Mouse (Mus musculus) macrophage (primary cell): ENCODE measurements around the gene Slc9a8. TPM values are rescaled to one million over a fixed set of nuclear protein-coding genes. Genes with fewer than 3 reads are reported as not detected.

Source experiments
- H3K27ac ChIP-seq: fragments of 350-480 bp; formaldehyde crosslinking; 2 replicates; pipeline ENCODE4 v1.9.0; 2021
- H3K36me3 ChIP-seq: fragments of 350-480 bp; formaldehyde crosslinking; 2 replicates; pipeline ENCODE4 v1.9.0; 2021; ENCODE audit errors: inconsistent target
- H3K4me3 ChIP-seq: fragments of 350-480 bp; formaldehyde crosslinking; 2 replicates; pipeline ENCODE4 v1.9.0; 2021; ENCODE audit errors: inconsistent target
- H3K79me2 ChIP-seq: fragments of 350-480 bp; formaldehyde crosslinking; 2 replicates; pipeline ENCODE4 v1.9.0; 2021; ENCODE audit errors: inconsistent target
- WGBS: methylation state at CpG from one replicate; pipeline ENCODE4 v1.1.7; 2026; ENCODE audit warnings: inconsistent platforms; ENCODE audit not compliant: missing documents; 5-methylcytosine and 5-hydroxymethylcytosine counted together
- polyA plus RNA-seq: library from polyadenylated mRNA; stranded (reverse); fragments of 250-400 nt; gene quantifications from 3 replicates; pipeline ENCODE4 v1.2.4, GENCODE M21; 2018; ENCODE audit warnings: inconsistent platforms
- total RNA-seq, 78 experiments: library from RNA; depleted of rRNA; stranded (reverse); fragments of 250-400 nt; gene quantifications; 1 replicate in 9 of 78; 2 replicates in 24 of 78; 3 replicates in 43 of 78; 4 replicates in 2 of 78; pipeline ENCODE4 v1.2.4; 2018; ENCODE audit warnings: inconsistent platforms in 56 of 78

Slc9a8 gene
- total RNA-seq (2018; cell fraction: chromatin; rRNA removed) = 100 to 1,000 TPM; 151 to 296 (median 212) TPM
- total RNA-seq (2018; cell fraction: cytosol; rRNA removed) = 10 to 100 TPM; 11.3 to 25.3 (median 16.9) TPM
- total RNA-seq (2018; cell fraction: nucleus; rRNA removed) = 100 to 1,000 TPM in 23 of 26 experiments, 10 to 100 TPM in 3; 82.7 to 162 (median 126) TPM
- 16.4 to 30.0 TPM (median 19.1 TPM) in 3 replicates for polyA plus RNA-seq

DNA sequence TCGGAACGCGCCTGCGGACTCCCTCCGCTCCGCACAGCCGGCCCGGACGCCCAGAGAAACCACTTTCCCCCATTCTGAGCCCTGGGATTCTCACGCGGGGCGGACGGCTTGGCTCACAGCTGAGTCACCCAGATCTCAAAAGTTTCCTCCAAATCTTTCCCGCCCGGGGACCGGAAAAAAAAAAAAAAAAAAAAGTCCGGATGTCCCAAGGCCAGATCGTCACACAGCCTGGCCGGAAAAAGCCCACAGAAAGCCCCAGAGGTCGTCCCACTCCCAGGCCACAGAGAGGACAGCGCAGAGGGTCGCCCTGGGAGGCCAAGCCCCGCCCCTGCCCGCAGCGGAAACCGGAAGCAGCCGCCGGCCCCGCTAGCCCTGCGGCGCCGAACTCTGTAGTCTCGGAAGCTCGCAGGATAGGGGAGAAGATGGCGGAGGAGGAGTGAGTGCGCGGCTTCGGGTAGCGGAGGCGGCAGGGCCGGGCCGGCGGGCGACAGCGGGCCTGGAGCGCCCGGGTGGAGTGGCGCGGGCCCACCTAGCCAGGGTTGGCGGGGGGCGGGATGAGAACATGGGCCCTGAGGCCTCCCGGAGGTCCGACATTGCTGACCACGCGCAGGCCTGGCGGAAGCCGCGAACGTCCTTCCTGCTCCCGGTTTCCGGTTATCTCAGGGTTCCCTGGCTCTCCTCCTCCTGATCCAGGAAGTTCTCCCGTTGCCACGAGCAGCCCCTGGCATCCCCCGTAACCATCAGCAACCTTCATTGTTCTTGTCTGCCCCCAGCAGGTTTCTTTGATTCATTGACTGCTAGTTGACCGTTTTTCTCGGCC, at the start of gene Slc9a8:
TSS of gene Slc9a8 (plus strand) at position 383 of the 820 bp plus-strand sequence.
- peaks cover 26% of the 10 kb centered on the region for H3K36me3 ChIP-seq
- H3K27ac ChIP-seq = peak within 1 kb of the TSS; percentile 91
- peaks cover 32% of the 10 kb centered on the region for H3K79me2 ChIP-seq
- H3K4me3 ChIP-seq = peak within 1 kb of the TSS; percentile 88
- 1% methylated on average over 63 of the region's 66 CpGs for WGBS

DNA sequence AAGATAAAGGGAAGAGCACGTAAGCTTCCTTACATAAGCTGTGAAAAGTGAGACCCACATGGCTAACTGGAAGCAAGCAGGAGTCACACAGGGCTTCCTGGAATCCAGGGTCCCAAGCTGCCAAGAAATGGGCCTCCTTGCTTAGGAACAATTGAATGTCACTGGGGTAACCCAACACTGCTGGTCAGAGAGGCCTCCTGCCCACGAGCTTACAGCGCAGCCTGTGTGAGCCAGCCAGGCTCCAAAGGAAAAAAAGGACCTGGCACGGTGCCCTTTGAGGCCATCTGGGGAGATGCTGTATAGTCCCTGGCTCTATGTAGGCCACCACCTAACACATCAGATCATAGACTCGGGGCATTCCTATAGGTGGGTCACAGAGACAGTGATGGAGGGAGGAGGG, 48.2 kb upstream of the Slc9a8 start:
- 91% methylated on average over 5 of the region's 5 CpGs for WGBS
- Histone ChIP-seq H3K27ac (no peak overlapping the region), H3K36me3 (no peaks in the 10 kb centered on the region), H3K4me3 (no peak overlapping the region), H3K79me2 (no peaks in the 10 kb centered on the region)

- H3K27ac ChIP-seq = peak overlapping the region; percentile 90
- H3K79me2 ChIP-seq = no peaks in the 10 kb centered on the region
- 95% methylated on average over 12 of the region's 12 CpGs for WGBS
These were observed 47.2 kb upstream of the Slc9a8 start for GRCm38 (mm10) chr2:167374191-167374805.

DNA sequence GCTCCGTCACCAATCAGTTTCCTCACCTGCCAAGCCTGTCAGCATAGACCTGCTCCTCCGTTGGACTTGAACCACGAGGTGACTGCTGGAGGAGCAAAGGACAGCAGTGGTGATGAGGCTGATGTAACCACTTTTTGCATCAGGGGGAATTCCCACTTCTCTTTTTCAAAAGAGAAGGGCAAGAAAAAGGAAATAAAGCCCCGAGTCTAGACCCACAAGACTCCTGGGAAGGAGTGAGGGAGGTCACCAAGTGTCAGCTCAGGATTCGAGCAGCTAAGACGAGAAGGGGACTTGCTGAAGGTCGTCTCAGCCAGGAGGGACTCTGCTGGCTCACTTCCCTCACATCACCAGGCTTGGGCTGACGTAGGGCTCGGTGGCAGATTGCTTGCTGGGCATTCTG, 46.4 kb upstream of the Slc9a8 start:
- Histone ChIP-seq H3K79me2 (no peaks in the 10 kb centered on the region), H3K4me3 (no peak overlapping the region), H3K36me3 (no peaks in the 10 kb centered on the region), H3K27ac (peak overlapping the region; percentile 90)
- 1% methylated on average over 9 of the region's 9 CpGs for WGBS

More at GRCm38 (mm10) chr2:167374191-167374805, 47.2 kb upstream of the Slc9a8 start:
- Histone ChIP-seq H3K36me3 (no peaks in the 10 kb centered on the region), H3K4me3 (no peak overlapping the region)

- H3K27ac ChIP-seq = peak overlapping the region; percentile 90
- no peak overlapping the region for H3K4me3 ChIP-seq
- H3K36me3 ChIP-seq = no peaks in the 10 kb centered on the region
- 96% methylated on average over 5 of the region's 5 CpGs for WGBS
- H3K79me2 ChIP-seq = no peaks in the 10 kb centered on the region
These were observed 45.8 kb upstream of the Slc9a8 start for GRCm38 (mm10) chr2:167375688-167376087.

DNA sequence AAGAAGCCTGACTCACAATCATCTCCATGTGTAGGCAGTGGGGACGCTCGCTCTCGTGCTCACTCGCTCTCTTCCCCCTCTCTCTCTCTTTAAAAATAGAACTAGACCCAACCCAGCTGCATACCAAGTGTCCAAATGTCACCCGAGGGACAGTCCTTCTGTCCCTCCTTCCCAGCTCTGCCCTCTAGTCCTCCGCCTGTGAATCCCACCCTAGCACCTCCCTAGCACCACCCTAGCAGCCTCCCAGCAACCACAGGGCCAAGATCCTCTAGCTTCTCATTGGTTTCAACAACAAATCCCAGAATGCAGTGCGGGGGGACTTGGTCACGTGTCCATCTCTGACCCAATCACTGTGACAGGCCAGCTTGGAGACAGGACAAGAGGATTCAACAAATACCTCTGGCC, 45.4 kb upstream of the Slc9a8 start:
- WGBS = 61% methylated on average over 4 of the region's 8 CpGs
- no peaks in the 10 kb centered on the region for H3K79me2 ChIP-seq
- H3K36me3 ChIP-seq = no peaks in the 10 kb centered on the region
- H3K27ac ChIP-seq = peak overlapping the region; percentile 90
- no peak overlapping the region for H3K4me3 ChIP-seq

GRCm38 (mm10) chr2:167377697-167378096, 43.8 kb upstream of the Slc9a8 start:
- 10% methylated on average over 3 of the region's 3 CpGs for WGBS
- H3K79me2 ChIP-seq = no peaks in the 10 kb centered on the region
- H3K36me3 ChIP-seq = no peaks in the 10 kb centered on the region
- H3K27ac ChIP-seq = peak overlapping the region; percentile 90
- no peak overlapping the region for H3K4me3 ChIP-seq

DNA sequence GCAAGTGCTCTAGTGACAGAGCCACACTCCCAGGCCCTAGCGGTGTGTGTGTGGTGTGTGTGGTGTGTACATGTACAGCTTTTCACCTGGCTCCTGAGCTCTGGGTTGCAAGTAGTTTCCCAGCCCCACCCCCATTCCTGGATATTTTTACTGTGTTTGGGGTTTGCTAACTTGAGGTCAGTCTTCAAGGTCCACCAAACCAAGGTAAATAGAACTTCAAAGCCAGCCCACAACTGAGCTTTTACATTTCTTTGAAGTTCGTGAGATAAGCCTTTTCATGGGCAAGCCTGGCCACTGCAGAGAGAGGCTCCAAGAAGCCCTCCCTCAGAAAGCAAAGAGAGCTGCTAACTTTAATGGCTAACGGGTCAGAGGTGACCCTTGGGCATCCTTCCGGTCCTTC, 42.5 kb upstream of the Slc9a8 start:
- Histone ChIP-seq H3K4me3 (no peak overlapping the region), H3K79me2 (no peaks in the 10 kb centered on the region), H3K27ac (no peak overlapping the region), H3K36me3 (no peaks in the 10 kb centered on the region)
- WGBS = 96% methylated on average over 4 of the region's 4 CpGs

- 88% methylated on average over 7 of the region's 7 CpGs for WGBS
- no peak overlapping the region for H3K4me3 ChIP-seq
- peak overlapping the region; percentile 89 for H3K27ac ChIP-seq
These were observed 40.8 kb upstream of the Slc9a8 start for GRCm38 (mm10) chr2:167380615-167381285.

DNA sequence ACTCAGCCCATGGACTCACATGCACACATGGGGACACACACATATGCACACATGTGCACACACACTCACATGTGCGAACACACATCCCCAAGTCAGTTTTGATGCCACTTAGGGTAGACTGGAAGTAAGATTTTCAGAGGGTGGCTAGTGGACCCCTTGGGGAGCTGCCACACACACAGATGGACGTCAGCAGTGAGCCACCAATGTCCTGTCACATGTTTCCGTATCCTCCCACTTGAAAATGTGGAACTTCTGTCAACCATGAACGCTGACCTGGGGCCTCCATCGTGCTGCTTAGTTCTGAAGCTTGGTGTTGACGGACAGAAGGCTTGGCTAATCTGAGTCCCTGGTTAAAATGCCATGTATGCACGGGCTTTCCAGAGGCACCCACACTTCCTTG, 39.9 kb upstream of the Slc9a8 start:
- Histone ChIP-seq H3K4me3 (no peak overlapping the region), H3K36me3 (no peaks in the 10 kb centered on the region), H3K27ac (peak overlapping the region; percentile 89), H3K79me2 (no peaks in the 10 kb centered on the region)
- 14% methylated on average over 7 of the region's 7 CpGs for WGBS

More at GRCm38 (mm10) chr2:167380615-167381285, 40.8 kb upstream of the Slc9a8 start:
- no peaks in the 10 kb centered on the region for H3K79me2 ChIP-seq
- no peaks in the 10 kb centered on the region for H3K36me3 ChIP-seq

- Histone ChIP-seq H3K79me2 (no peaks in the 10 kb centered on the region), H3K27ac (peak overlapping the region; percentile 89), H3K4me3 (no peak overlapping the region), H3K36me3 (no peaks in the 10 kb centered on the region)
- 51% methylated on average over 7 of the region's 7 CpGs for WGBS
These were observed 39.1 kb upstream of the Slc9a8 start for GRCm38 (mm10) chr2:167382389-167382788.

- H3K4me3 ChIP-seq = no peak overlapping the region
- H3K79me2 ChIP-seq = no peaks in the 10 kb centered on the region
- WGBS = 41% methylated on average over 10 of the region's 13 CpGs
- peak overlapping the region; percentile 89 for H3K27ac ChIP-seq
- no peaks in the 10 kb centered on the region for H3K36me3 ChIP-seq
These were observed 37.8 kb upstream of the Slc9a8 start for GRCm38 (mm10) chr2:167383666-167384083.

GRCm38 (mm10) chr2:167386456-167386855, 35.1 kb upstream of the Slc9a8 start:
- H3K36me3 ChIP-seq = no peaks in the 10 kb centered on the region
- H3K79me2 ChIP-seq = no peaks in the 10 kb centered on the region
- WGBS = 97% methylated on average over 4 of the region's 4 CpGs
- no peak overlapping the region for H3K27ac ChIP-seq
- H3K4me3 ChIP-seq = no peak overlapping the region

- Histone ChIP-seq H3K27ac (no peak overlapping the region), H3K4me3 (no peak overlapping the region), H3K79me2 (no peaks in the 10 kb centered on the region), H3K36me3 (no peaks in the 10 kb centered on the region)
- 98% methylated on average over 6 of the region's 6 CpGs for WGBS
These were observed 34.5 kb upstream of the Slc9a8 start for GRCm38 (mm10) chr2:167386998-167387397.
